Mouse (Mus musculus) adrenal gland, adult 8-10 months (tissue): ENCODE data around the gene Pkn2. TPM values are rescaled to one million over a fixed set of nuclear protein-coding genes. Genes with fewer than 3 reads are reported as not detected.

ENCODE experiments used
- DNase-seq: peaks from one replicate; pipeline ENCODE4 v3.0.0; 2022
- total RNA-seq, 4 experiments: library from RNA; stranded (reverse); gene quantifications; 2 replicates each; pipeline ENCODE4 v1.2.4; 2022

Gene Pkn2
- total RNA-seq, 4 experiments from 2014 or later = 64.7 to 80.2 (median 71.3) TPM

GRCm38 (mm10) chr3:142832910-142833309 lies 48.9 kb downstream of the Pkn2 start:
- DNase-seq = no peak

GRCm38 (mm10) chr3:142826449-142827146 lies 55.2 kb downstream of the Pkn2 start:
- no peak for DNase-seq

GRCm38 (mm10) chr3:142823606-142824005 lies 58.2 kb downstream of the Pkn2 start:
- DNase-seq = no peak

GRCm38 (mm10) chr3:142817506-142817905 lies 64.3 kb downstream of the Pkn2 start:
- no peak for DNase-seq

GRCm38 (mm10) chr3:142811582-142811981 lies 70.2 kb downstream of the Pkn2 start:
- no peak for DNase-seq

GRCm38 (mm10) chr3:142795587-142795986 lies 86.2 kb downstream of the Pkn2 start:
- DNase-seq = no peak

- DNase-seq = no peak
These were observed 95.3 kb downstream of the Pkn2 start for GRCm38 (mm10) chr3:142786423-142787072.

- DNase-seq = no peak
These were observed 104.6 kb downstream of the Pkn2 start for GRCm38 (mm10) chr3:142777227-142777626.

GRCm38 (mm10) chr3:142773538-142774191 lies 108.1 kb downstream of the Pkn2 start:
- DNase-seq = no peak

GRCm38 (mm10) chr3:142770518-142770917 lies 111.3 kb downstream of the Pkn2 start:
- DNase-seq = no peak

- no peak for DNase-seq
These were observed 113.3 kb downstream of the Pkn2 start for GRCm38 (mm10) chr3:142768498-142768897.

GRCm38 (mm10) chr3:142765778-142766165 lies 116.0 kb downstream of the Pkn2 start:
- DNase-seq = no peak

- DNase-seq = peak; percentile 89
These were observed 116.6 kb downstream of the Pkn2 start, which contains the start of gene Gtf2b for GRCm38 (mm10) chr3:142764995-142765777. Gtf2b (plus strand) TSS chr3:142765045.

GRCm38 (mm10) chr3:142760356-142760755 lies 121.4 kb downstream of the Pkn2 start:
- no peak for DNase-seq

- no peak for DNase-seq
These were observed 123.2 kb downstream of the Pkn2 start for GRCm38 (mm10) chr3:142758593-142758992.

- DNase-seq = no peak
These were observed 124.0 kb downstream of the Pkn2 start for GRCm38 (mm10) chr3:142757841-142758240.

GRCm38 (mm10) chr3:142755132-142755867 lies 126.5 kb downstream of the Pkn2 start:
- no peak for DNase-seq

- no peak for DNase-seq
These were observed 132.7 kb downstream of the Pkn2 start for GRCm38 (mm10) chr3:142749131-142749530.

GRCm38 (mm10) chr3:142747673-142748072 lies 134.1 kb downstream of the Pkn2 start:
- no peak for DNase-seq

GRCm38 (mm10) chr3:142745076-142745475 lies 136.7 kb downstream of the Pkn2 start:
- DNase-seq = no peak

- no peak for DNase-seq
These were observed 137.6 kb downstream of the Pkn2 start for GRCm38 (mm10) chr3:142743973-142744898.
